Mouse (Mus musculus) left cerebral cortex, postnatal 4 days (tissue): ENCODE measurements around the gene Slc32a1. TPM values are rescaled to one million over a fixed set of nuclear protein-coding genes. Genes with fewer than 3 reads are reported as not detected.

ENCODE experiments used
- DNase-seq: peaks from one replicate; pipeline ENCODE4 v3.0.0-alpha.2; 2022
- intact Hi-C: fragments of 180-260 bp; cut with DNase I; formaldehyde crosslinking; loops from one replicate; pipeline ENCODE4 v1.15.1; 2025
- microRNA-seq: library from miRNA; unstranded; fragments of <30 nt; microRNA quantifications from one replicate; pipeline ENCODE4 v1.2.0, GENCODE M21; 2022
- total RNA-seq, 2 experiments: library from RNA; stranded (reverse); gene quantifications; 2 replicates each; pipeline ENCODE4 v1.2.3; 2021

Gene Slc32a1
- total RNA-seq, 2 experiments from 2014 or later, result 41.8 to 59.9 TPM

DNA sequence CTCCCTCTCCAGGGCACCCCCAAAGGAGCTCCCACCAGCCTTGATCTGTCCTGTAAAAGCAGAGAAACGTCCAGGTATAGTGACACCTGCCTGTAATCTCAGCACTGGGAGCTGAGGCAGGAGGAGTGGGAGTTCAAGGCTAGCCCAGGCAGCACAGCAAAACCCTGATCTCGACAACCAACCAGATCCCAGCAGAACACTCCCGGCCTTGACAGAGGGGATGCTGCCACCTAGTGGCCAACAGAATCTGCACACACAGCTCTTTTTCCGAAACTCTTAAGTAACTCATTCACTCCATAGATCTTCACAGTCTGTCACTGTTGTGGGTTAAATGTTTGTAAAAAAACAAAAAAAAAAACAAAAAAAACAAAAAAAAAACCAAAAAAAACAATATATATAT lies 42.4 kb downstream of the Slc32a1 start:
- intact Hi-C loops, result no loop called here
- peak; percentile 75 for DNase-seq

DNA sequence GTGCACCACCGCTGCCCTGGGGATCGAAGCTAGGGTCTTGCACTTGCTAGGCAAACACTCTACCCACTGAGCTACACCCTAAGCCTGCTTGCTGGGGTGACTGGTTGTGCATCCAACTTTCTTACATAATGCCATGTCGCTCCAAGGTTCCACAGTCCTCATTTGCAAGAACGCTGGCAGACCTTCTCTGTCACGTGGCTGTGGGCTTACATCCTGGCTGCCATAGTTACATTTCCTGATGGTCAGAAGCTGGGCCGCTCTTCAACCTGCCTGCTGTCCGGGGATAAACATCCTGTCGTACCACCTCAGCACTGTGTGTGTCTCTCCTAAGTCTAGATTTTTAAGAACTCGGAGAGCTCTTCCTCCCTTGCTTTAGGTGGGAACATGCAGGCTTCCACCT lies 44.1 kb downstream of the Slc32a1 start:
- DNase-seq, result no peak
- intact Hi-C loops, result no loop called here

DNA sequence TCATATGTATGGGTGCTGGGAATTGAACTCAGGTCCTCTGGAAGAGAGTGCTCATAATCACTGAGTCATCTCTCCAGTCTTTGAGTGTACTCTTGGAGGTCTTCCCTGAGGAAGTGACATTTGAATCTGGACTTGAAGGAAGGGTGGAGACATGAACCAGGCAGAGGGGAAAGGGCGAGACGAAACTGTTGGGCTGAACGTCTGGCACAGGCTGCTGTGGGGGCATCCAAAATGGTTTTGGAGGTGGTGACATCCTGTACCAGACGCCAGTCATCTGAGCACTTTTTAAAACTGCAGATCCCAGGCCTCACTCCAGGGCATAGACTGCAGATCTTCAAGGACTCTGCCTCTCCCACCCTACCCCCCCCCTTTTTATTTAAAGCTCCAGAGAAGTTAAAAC lies 45.2 kb downstream of the Slc32a1 start:
- intact Hi-C loops, result no loop called here

DNA sequence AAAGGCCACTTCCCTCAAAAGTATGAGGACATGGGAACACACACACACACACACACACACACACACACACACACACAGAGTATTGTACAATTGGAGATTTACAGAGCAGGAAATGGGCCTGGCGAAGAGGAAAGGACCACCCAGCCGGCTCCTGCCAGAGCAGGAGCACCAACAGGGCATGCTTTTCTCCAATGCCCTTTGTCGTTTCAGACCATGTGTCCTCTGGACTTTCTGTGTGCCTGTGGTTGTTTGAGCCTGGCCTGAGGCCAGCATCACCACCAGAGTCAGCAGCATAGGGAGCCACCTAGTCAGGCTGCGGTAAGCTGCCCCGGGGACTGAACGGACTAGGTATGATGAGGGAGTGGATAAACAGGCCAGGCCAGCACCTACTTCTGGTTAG lies 48.3 kb downstream of the Slc32a1 start:
- intact Hi-C loops, result no loop called here
- no peak for DNase-seq

More for the DNA sequence above, 45.2 kb downstream of the Slc32a1 start:
- DNase-seq, result no peak

DNA sequence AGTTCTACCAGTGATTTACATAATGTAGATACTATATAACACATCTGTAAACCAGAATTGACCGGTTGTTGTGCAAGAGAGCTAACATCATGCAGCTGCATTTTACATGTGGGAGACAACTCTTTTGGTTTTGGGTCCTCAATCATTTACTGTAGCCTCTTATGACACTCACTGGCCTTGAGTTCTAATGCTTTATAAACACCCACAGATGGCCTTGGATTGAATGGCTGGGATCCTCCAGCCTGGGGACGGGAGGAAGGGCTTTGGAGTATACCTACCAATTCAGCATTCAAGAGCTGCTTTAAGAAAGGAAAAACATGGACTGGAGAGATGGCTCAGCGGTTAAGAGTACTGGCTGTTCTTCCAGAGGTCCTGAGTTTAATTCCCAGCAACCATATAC lies 48.8 kb downstream of the Slc32a1 start:
- no peak for DNase-seq
- intact Hi-C loops, result no loop called here

DNA sequence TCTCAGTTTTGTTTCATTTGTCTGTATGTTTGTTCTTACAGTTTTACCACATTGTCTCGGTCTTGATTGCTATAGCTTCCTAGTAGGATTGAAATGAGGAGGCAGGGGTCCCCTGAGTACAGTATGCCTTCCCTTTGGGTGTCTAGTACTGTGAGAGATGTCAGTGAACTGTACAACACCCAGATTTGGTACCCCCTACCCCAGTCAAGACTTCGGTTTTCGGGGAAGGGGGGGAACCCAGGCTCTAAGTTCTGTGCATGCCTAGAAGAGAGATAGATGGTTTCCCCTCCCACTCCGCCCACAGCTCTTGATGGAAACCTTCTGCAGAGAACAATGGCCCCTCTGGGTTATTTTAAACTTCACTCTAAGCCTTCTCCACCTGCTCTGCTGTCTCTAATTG lies 54.5 kb downstream of the Slc32a1 start, which contains the start of gene Ppp1r16b:
Gene Ppp1r16b, plus strand, starts transcription at position 301 of the 400 bp plus-strand sequence.
- no peak for DNase-seq
- intact Hi-C loops, result loop anchor here (5.0 kb wide), 1 partner anchor 82 kb away; no protein-coding TSS in a partner anchor

Small RNA genes within 50 kb of the gene (microRNA-seq; reads per million reads assigned to microRNA genes)
- 6.0 reads per million, percentile 15 among the genes with 10 or more reads in this experiment for gene Mir3474

Other genes with a start within 250 kb of the Slc32a1 start
- gene Snhg11, start 235.1 kb upstream of the Slc32a1 start, total RNA-seq, result 100 to 1,000 TPM; 275 to 360 TPM
- 10 to 100 TPM; 72.5 to 78.0 TPM for gene Ralgapb, start 200.9 kb upstream of the Slc32a1 start, total RNA-seq
- gene Adig, start 108.2 kb upstream of the Slc32a1 start, total RNA-seq, result not detected
- under 1 TPM in 1 of 2 experiments, not detected in 1; 0.56 TPM for gene Arhgap40, start 98.0 kb upstream of the Slc32a1 start, total RNA-seq
- gene Actr5, start 14.1 kb downstream of the Slc32a1 start, total RNA-seq, result 10 to 100 TPM; 14.3 to 15.5 TPM
- 10 to 100 TPM; 50.2 to 51.0 TPM for gene Ppp1r16b, start 54.6 kb downstream of the Slc32a1 start, total RNA-seq
- 1 to 10 TPM; 2.7 to 3.3 TPM for gene Fam83d, start 157.3 kb downstream of the Slc32a1 start, total RNA-seq
- 10 to 100 TPM; 23.7 to 24.3 TPM for gene Dhx35, start 184.0 kb downstream of the Slc32a1 start, total RNA-seq